Mouse (Mus musculus): ENCODE measurements around the gene Pgbd1.
"Not testable (repeated sequence)": the region's sequence is repeated elsewhere in the genome, so short reads cannot be mapped to it uniquely, and the experiment has no call there.

Pgbd1 gene

GRCm38 (mm10) chr13:21440503-21441206 lies at the start of gene Pgbd1:
Gene Pgbd1 (minus strand): TSS chr13:21441058.
- peak; percentile 66 for DNase-seq (ENCODE audit: low read depth)

- no peak for DNase-seq (ENCODE audit: low read depth)
Observed at GRCm38 (mm10) chr13:21486881-21487280, 46.0 kb upstream of the Pgbd1 start.

- DNase-seq (ENCODE audit: low read depth) = peak; percentile 5
Observed at GRCm38 (mm10) chr13:21478759-21479670, 38.2 kb upstream of the Pgbd1 start, which contains the start of the genes Zkscan4 and Gm10065. Gene Zkscan4 (plus strand): TSS chr13:21478907. Gene Gm10065 (minus strand): TSS chr13:21479441.

- DNase-seq (ENCODE audit: low read depth) = no peak
Observed at GRCm38 (mm10) chr13:21472427-21472826, 31.6 kb upstream of the Pgbd1 start.

GRCm38 (mm10) chr13:21469097-21469496 lies 28.2 kb upstream of the Pgbd1 start:
- no peak for DNase-seq (ENCODE audit: low read depth)

GRCm38 (mm10) chr13:21468061-21469019 lies 27.5 kb upstream of the Pgbd1 start, which contains the start of gene Nkapl:
Gene Nkapl (minus strand): TSS chr13:21468509.
- peak; percentile 74 for DNase-seq (ENCODE audit: low read depth)

GRCm38 (mm10) chr13:21467336-21467735 lies 26.5 kb upstream of the Pgbd1 start:
- DNase-seq (ENCODE audit: low read depth) = no peak

- DNase-seq (ENCODE audit: low read depth) = not testable (repeated sequence)
Observed at GRCm38 (mm10) chr13:21462516-21462915, 21.7 kb upstream of the Pgbd1 start.

GRCm38 (mm10) chr13:21456347-21456746 lies 15.5 kb upstream of the Pgbd1 start:
- no peak for DNase-seq (ENCODE audit: low read depth)

GRCm38 (mm10) chr13:21454133-21454532 lies 13.3 kb upstream of the Pgbd1 start:
- DNase-seq (ENCODE audit: low read depth) = no peak

GRCm38 (mm10) chr13:21453449-21453848 lies 12.6 kb upstream of the Pgbd1 start, which contains the start of gene Zscan26:
Gene Zscan26 (minus strand): TSS chr13:21453730.
- peak; percentile 87 for DNase-seq (ENCODE audit: low read depth)

GRCm38 (mm10) chr13:21453042-21453441 lies 12.2 kb upstream of the Pgbd1 start:
- DNase-seq (ENCODE audit: low read depth) = no peak

GRCm38 (mm10) chr13:21447856-21448614 lies 7.2 kb upstream of the Pgbd1 start:
- DNase-seq (ENCODE audit: low read depth) = no peak

GRCm38 (mm10) chr13:21446796-21447195 lies 5.9 kb upstream of the Pgbd1 start:
- DNase-seq (ENCODE audit: low read depth) = no peak

GRCm38 (mm10) chr13:21441207-21441572 lies 332 bp upstream of the Pgbd1 start:
- no peak for DNase-seq (ENCODE audit: low read depth)

GRCm38 (mm10) chr13:21435476-21435875 lies 5.4 kb downstream of the Pgbd1 start:
- no peak for DNase-seq (ENCODE audit: low read depth)

GRCm38 (mm10) chr13:21427631-21428030 lies 13.2 kb downstream of the Pgbd1 start:
- no peak for DNase-seq (ENCODE audit: low read depth)

- DNase-seq (ENCODE audit: low read depth) = no peak
Observed at GRCm38 (mm10) chr13:21423301-21423700, 17.6 kb downstream of the Pgbd1 start.

GRCm38 (mm10) chr13:21418865-21419264 lies 22.0 kb downstream of the Pgbd1 start:
- no peak for DNase-seq (ENCODE audit: low read depth)

GRCm38 (mm10) chr13:21417298-21418010 lies 23.4 kb downstream of the Pgbd1 start:
- no peak for DNase-seq (ENCODE audit: low read depth)

All from naive thymus-derived CD4-positive, alpha-beta T cell, adult 2 months (primary cell).